Mouse (Mus musculus) embryonic facial prominence, embryonic 10.5 days (tissue): Measurements from ENCODE around the gene Exph5. TPM values are rescaled to one million over a fixed set of nuclear protein-coding genes. Genes with fewer than 3 reads are reported as not detected.

Experiments used
- DNase-seq: peaks from one replicate; pipeline ENCODE4 v3.0.0-alpha.2; 2017; ENCODE audit warnings: low spot score
- H3K27ac ChIP-seq: fragments of 300-500 bp; sonication (generic); replicated peaks from 2 replicates; pipeline ENCODE4 v1.5.1; 2016; ENCODE audit warnings: mild to moderate bottlenecking
- H3K27me3 ChIP-seq: fragments of 300-500 bp; sonication (generic); replicated peaks from 2 replicates; pipeline ENCODE4 v1.6.1; 2016; ENCODE audit warnings: low read depth, mild to moderate bottlenecking; ENCODE audit not compliant: poor library complexity, severe bottlenecking
- H3K36me3 ChIP-seq: fragments of 300-500 bp; sonication (generic); replicated peaks from 2 replicates; pipeline ENCODE4 v1.6.1; 2016; ENCODE audit warnings: mild to moderate bottlenecking, moderate library complexity
- H3K4me1 ChIP-seq: fragments of 300-500 bp; sonication (generic); 2 replicates; pipeline ENCODE4 v1.6.1; 2016
- H3K4me3 ChIP-seq: fragments of 300-500 bp; sonication (generic); 2 replicates; pipeline ENCODE4 v1.5.1; 2016; ENCODE audit warnings: mild to moderate bottlenecking, moderate library complexity
- H3K9me3 ChIP-seq: fragments of 300-500 bp; sonication (generic); 2 replicates; pipeline ENCODE4 v1.6.1; 2016; ENCODE audit warnings: mild to moderate bottlenecking
- WGBS: fragments of 180-500 bp; shearing (Covaris S2); methylation state at CpG from one replicate; pipeline ENCODE4 v1.1.7; 2016; 5-methylcytosine and 5-hydroxymethylcytosine counted together
- polyA plus RNA-seq: library from polyadenylated mRNA; unstranded; fragments of >200 nt; fragmentation: Nextera tagmentation; extraction: Ambion mirVana; gene quantifications from 2 replicates; pipeline ENCODE4 v1.2.1, GENCODE M21; 2016

The Exph5 gene
- polyA plus RNA-seq = 1.7 TPM in 2 replicates

DNA sequence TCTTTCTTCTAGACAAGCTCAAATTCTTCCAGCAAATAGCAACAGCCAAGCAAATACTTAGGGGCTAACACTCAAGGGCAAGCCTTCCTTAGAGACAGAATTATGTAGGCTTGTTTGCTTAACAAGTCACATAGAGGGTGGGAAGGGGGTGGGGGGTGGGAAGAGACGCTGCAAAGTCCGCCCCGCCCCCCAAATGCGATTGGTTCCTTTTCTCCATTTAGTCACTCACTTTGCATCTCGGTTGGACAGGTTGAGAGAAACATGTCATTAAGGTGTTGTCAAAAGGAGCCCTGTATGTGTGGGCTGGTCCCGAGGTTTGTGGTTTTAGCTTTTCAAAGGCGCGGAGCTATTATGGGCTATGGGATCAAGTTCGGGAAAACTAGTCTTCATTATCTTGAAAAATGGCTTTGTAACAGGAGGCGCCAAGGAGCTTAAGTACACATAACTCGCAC, at the start of gene Exph5:
Exph5 (plus strand) TSS at position 402 of the 452 bp plus-strand sequence.
- no peak within 1 kb of the TSS; the same call in 1 of the 2 replicates for H3K27ac ChIP-seq
- DNase-seq = peak; percentile 68
- H3K27me3 ChIP-seq = peaks cover 32% of the 10 kb centered on the region
- H3K4me3 ChIP-seq = peak within 1 kb of the TSS; percentile 53
- H3K9me3 ChIP-seq = no peaks in the 10 kb centered on the region
- H3K36me3 ChIP-seq = no peaks in the 10 kb centered on the region
- peaks cover 12% of the 10 kb centered on the region for H3K4me1 ChIP-seq
- 0% methylated on average over 11 of the region's 11 CpGs for WGBS

DNA sequence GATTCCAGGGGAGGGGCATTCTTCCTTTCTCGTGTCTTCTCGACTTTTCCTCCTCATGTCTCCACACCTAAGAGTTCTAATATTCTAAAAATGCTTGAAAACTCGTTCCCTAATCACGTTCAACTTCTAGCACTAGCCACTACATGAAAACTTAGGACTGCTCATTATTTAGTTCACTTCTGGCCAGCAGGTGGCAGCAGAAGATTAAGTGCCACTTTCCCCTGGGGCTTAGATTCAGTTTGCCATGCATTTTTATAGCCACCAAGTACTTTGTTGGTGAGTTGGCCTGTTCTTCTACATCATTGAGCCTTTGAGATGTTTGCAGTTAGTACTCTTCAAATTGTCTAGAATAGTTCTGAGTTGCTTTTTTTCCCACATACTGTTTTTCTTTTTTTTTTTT, 47.1 kb upstream of the Exph5 start:
- 11% methylated on average over 4 of the region's 4 CpGs for WGBS
- Histone ChIP-seq H3K9me3 (no peaks in the 10 kb centered on the region), H3K4me1 (peaks cover 10% of the 10 kb centered on the region), H3K27me3 (no peaks in the 10 kb centered on the region), H3K27ac (no peak overlapping the region), H3K4me3 (no peak overlapping the region), H3K36me3 (no peaks in the 10 kb centered on the region)
- DNase-seq = peak; percentile 70

DNA sequence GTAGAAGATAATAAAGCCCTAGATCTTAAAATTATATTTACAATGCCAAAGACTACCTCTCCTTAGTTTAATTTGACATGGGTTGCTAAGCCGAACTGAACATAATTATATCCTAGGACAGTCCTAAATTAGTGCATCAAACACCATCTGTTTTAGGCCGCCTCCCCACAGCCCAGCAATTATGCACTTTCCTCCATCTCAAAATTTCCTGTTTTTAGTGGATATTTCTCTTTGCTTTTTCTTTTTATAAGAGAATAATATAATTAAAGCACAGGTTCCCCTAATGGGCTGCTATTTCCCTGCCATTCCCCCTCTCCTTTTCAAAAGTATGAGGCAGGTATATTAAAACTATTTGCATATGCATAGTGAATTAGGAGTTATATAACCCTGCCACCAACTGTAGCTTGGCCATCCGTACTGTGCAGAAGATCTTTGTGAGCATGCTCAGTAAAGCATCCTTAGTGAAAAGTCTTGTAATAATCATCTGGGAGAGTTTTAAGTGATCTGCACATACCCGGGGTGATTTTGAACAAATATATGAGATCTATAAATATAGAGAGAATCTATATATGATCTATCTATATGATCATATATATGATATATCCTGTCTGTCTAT, 44.7 kb upstream of the Exph5 start:
- Histone ChIP-seq H3K4me3 (no peak overlapping the region), H3K36me3 (no peaks in the 10 kb centered on the region), H3K4me1 (peaks cover 10% of the 10 kb centered on the region), H3K27me3 (no peaks in the 10 kb centered on the region), H3K9me3 (no peaks in the 10 kb centered on the region), H3K27ac (no peak overlapping the region)
- 83% methylated on average over 4 of the region's 4 CpGs for WGBS
- no peak for DNase-seq

DNA sequence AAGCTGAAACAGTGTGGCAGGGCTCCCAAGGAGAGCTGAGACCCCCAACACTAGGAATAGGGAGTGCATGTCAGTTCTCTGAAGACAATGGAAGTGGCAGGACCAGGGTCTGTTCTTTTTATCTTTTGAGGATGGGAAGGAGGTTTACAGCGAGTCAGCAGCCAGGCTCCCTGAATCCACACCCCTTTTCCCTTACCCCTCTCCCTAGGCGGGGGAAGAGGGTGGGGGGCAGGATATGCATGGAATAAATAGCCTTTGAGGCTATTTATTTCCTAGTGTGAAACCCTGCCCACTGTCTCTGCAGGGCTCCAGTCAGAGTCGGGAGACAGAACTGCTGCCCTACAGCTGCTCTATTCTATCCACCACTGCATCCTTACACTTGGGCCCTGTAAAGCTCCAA, 43.7 kb upstream of the Exph5 start:
- H3K4me3 ChIP-seq = no peak overlapping the region
- no peaks in the 10 kb centered on the region for H3K36me3 ChIP-seq
- no peaks in the 10 kb centered on the region for H3K27me3 ChIP-seq
- H3K4me1 ChIP-seq = peaks cover 10% of the 10 kb centered on the region
- peak overlapping the region; percentile 55 for H3K27ac ChIP-seq
- H3K9me3 ChIP-seq = no peaks in the 10 kb centered on the region
- WGBS = 4% methylated on average over 3 of the region's 3 CpGs
- DNase-seq = peak; percentile 11

DNA sequence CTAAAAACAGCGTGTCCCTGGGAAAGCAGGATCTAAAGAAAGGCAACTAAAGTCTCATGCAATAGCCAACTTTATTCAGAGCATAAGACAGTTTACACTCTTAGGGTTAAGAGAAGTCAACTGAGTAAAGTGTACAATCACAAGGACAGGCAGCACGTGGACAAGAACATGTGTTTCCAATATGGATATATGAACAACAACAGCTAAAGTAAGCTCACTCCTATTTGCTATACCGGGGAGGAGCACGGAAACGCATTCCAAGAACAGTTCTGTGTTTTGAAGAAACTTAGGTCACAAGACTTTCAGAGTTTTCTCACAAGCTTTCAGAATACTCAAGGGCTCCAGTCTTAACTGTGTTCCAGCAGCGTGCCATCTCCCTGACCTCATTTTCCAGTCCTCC, 43.3 kb upstream of the Exph5 start:
- no peaks in the 10 kb centered on the region for H3K36me3 ChIP-seq
- H3K27ac ChIP-seq = peak overlapping the region; percentile 55
- WGBS = 24% methylated on average over 6 of the region's 6 CpGs
- H3K4me3 ChIP-seq = no peak overlapping the region
- H3K9me3 ChIP-seq = no peaks in the 10 kb centered on the region
- H3K27me3 ChIP-seq = no peaks in the 10 kb centered on the region
- H3K4me1 ChIP-seq = peaks cover 10% of the 10 kb centered on the region
- peak; percentile 12 for DNase-seq

DNA sequence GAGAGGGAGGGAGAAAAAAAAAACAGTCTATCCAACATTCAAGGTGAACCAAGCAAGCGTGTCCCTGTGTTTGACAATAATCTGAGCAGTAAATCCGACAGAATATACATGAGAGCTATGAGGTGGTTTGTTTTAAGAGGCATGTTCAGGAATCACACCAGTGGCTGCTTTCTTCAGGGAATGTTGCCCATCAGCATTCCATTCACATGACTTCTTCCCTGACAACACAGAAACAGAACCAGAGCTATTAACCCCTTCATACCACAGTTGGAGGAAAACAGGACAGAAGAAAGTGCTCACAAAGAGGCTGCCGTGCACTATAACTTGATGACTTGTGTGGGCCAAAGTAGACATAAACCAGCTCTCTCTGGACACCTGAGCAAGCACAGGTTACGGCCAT, 37.1 kb upstream of the Exph5 start:
- Histone ChIP-seq H3K36me3 (no peaks in the 10 kb centered on the region), H3K4me3 (no peak overlapping the region), H3K27ac (no peak overlapping the region), H3K27me3 (no peaks in the 10 kb centered on the region), H3K9me3 (no peaks in the 10 kb centered on the region), H3K4me1 (no peaks in the 10 kb centered on the region)
- no peak for DNase-seq
- 73% methylated on average over 4 of the region's 4 CpGs for WGBS

DNA sequence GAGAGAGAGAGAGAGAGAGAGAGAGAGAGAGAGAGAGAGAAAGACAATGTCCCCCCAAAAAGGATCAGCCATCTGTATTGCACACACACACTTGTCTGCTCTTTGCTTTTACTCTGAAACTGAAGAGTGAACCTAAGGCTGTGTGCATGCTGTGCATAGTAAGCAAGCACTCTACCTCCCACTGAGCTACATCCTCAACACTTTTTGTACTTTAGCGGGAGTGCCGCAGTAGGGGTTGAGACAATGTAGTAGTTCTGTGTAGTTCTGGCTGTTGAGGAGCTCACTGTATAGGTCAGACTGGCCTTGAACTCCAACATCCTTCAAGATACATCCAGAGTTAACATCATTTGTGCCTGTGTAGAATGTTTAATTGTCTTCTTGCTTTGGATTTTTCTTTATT, 35.9 kb upstream of the Exph5 start:
- Histone ChIP-seq H3K36me3 (no peaks in the 10 kb centered on the region), H3K9me3 (no peaks in the 10 kb centered on the region), H3K4me1 (no peaks in the 10 kb centered on the region), H3K27ac (no peak overlapping the region), H3K27me3 (no peaks in the 10 kb centered on the region), H3K4me3 (no peak overlapping the region)
- 61% methylated on average over 2 of the region's 2 CpGs for WGBS
- no peak for DNase-seq

DNA sequence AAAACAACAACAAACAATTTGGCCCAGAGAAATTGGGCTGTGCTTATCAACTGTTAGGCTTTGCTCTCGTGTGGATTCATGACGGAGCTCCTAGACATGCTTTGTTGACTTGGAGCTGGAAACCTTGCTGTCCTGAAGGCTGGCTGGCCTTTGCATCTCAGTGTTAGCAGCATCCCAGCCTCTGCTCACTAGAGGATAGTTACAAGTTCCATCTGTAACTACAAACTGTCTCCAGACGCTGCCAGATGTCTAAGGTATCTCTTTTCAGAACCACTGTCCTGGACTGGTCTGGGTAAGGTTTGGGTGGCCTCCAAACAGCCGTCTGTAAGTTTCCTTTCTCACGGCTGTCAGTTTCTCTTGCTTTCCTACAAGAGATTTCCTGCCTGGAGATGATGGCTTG, 33.4 kb upstream of the Exph5 start:
- Histone ChIP-seq H3K4me1 (peaks cover 6% of the 10 kb centered on the region; the same call in 1 of the 2 replicates), H3K36me3 (no peaks in the 10 kb centered on the region), H3K4me3 (no peak overlapping the region), H3K27me3 (no peaks in the 10 kb centered on the region), H3K27ac (no peak overlapping the region), H3K9me3 (no peaks in the 10 kb centered on the region)
- DNase-seq = no peak
- 75% methylated on average over 5 of the region's 5 CpGs for WGBS

DNA sequence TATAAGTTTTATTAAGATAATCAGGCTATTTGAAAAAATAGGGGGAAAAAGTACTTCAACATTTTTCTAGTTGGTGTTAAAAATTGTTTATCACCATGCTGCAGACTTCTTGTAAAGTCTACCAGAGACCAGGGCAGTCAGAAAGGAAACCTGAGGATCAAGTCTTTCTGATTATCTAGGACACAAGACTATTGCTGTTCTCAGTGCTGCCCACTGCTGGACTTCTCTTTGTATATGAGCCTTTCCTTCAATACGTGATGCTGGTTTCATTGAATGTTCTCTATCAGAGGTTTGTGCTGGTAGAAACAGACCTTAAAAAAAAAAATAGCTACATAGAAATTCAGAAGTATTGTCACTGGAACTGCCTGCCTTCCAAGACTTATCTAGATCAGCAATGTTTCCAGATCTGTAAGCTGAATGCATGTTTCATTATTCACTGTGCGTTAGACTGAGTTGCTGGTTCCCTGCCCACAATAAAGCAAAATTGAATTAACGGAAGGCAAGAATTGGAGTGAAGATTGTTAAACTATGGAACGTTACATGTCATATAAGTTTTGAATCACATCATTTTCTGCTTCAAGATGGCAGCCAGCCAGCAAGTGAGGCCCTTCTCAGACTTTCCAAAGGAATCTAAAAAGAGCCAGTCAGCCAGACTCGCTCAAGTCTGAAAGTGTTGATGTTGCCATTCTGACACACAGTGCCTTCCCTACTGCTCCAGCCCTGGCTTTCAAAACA, 32.6 kb upstream of the Exph5 start:
- H3K4me3 ChIP-seq = no peak overlapping the region
- no peak for DNase-seq
- H3K27me3 ChIP-seq = no peaks in the 10 kb centered on the region
- peaks cover 6% of the 10 kb centered on the region; the same call in 1 of the 2 replicates for H3K4me1 ChIP-seq
- no peaks in the 10 kb centered on the region for H3K9me3 ChIP-seq
- no peak overlapping the region for H3K27ac ChIP-seq
- H3K36me3 ChIP-seq = no peaks in the 10 kb centered on the region
- WGBS = 84% methylated on average over 5 of the region's 5 CpGs

DNA sequence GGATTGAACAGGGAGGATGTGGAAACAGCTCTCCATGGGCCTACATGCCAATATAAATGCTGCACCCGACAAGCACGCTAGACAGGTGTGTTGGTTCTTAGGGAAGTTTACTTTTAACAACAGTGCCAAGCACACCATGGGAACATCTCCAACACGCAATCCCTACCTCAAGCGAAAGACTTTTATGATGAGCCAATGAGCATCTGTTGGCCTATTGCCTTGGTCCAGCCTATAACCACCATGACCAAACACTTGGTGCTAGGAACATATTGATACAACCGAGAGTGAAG, 32.1 kb upstream of the Exph5 start:
- H3K36me3 ChIP-seq = no peaks in the 10 kb centered on the region
- 93% methylated on average over 5 of the region's 5 CpGs for WGBS
- H3K9me3 ChIP-seq = no peaks in the 10 kb centered on the region
- H3K27ac ChIP-seq = no peak overlapping the region
- no peak for DNase-seq
- H3K27me3 ChIP-seq = no peaks in the 10 kb centered on the region
- peaks cover 6% of the 10 kb centered on the region; the same call in 1 of the 2 replicates for H3K4me1 ChIP-seq
- H3K4me3 ChIP-seq = no peak overlapping the region

DNA sequence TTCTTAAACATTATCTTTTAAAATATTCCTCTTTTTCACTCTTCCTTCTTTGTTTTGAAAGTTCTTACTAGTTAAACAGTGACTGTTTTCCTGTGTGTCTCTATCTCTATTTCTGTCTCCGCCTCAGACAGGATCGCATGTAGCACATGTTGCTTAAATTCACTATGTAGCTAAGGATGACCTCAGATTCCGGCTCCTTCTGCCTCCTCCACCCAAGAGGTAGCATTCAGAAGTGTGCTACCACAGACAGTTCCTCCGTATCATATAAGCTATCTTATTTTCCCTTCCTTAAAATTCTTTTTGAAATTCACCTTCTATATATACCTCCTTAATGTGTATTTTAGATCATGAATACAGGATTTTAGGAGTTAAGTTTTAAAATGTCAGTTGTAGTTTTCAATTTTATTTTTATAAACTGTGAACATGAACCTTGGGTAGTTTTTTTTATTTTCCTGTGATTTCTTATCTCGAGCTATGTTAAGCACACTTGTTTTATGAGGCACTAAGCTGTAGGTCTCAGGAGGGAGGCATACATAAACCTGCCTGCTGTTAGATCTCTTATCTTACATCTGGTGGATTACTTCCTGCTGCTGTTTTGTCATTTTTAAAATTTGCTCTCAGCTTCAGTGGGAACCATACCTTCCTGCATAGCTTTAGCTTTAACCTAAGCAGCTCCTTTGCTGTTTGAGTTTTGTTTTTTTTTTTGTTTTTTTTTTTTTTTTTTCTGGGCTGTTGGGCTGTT, 30.0 kb upstream of the Exph5 start:
- Histone ChIP-seq H3K4me1 (peaks cover 11% of the 10 kb centered on the region), H3K9me3 (no peaks in the 10 kb centered on the region), H3K36me3 (no peaks in the 10 kb centered on the region), H3K4me3 (no peak overlapping the region), H3K27ac (no peak overlapping the region), H3K27me3 (no peaks in the 10 kb centered on the region)
- 79% methylated on average over 5 of the region's 5 CpGs for WGBS
- no peak for DNase-seq

DNA sequence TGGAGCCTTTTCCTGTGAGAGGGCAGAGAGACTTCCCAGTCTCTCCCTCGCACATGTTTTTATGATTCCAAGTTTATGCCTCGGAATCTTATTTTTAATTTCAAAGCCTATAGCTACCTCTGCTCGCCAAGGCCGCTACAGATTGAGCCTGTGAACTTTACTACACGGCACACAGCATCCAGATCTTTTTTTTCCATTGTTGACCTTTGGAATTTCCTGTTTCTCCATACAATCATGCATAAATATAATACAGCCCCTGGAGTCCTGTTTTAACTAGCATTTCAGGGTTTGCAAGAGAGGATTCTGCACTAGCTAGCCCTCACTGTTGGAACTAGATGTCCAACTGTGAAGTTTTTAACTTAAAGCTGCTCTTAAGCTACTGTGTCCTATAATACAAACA, 29.3 kb upstream of the Exph5 start:
- WGBS = 71% methylated on average over 5 of the region's 5 CpGs
- Histone ChIP-seq H3K27ac (no peak overlapping the region), H3K36me3 (no peaks in the 10 kb centered on the region), H3K4me3 (no peak overlapping the region), H3K4me1 (peaks cover 11% of the 10 kb centered on the region), H3K27me3 (no peaks in the 10 kb centered on the region), H3K9me3 (no peaks in the 10 kb centered on the region)
- DNase-seq = no peak

DNA sequence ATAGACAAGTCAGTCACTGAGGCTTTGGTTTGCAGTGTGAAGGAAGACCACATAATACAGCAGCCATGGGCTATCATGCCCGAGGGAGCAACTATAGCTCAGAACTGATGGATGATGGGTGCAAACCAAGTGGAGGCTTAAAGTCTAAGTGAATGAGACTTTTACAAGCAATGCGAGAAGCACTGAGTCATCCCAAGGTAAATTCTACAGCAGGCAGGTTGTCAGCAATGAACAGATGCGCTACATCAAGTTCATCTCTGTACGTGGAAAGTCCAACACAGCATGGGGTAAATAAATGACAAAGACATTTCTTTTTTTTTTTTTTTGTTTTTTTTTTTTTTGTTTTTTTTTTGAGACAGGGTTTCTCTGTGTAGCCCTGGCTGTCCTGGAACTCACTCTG, 28.8 kb upstream of the Exph5 start:
- Histone ChIP-seq H3K4me1 (peaks cover 11% of the 10 kb centered on the region), H3K4me3 (no peak overlapping the region), H3K27me3 (no peaks in the 10 kb centered on the region), H3K36me3 (no peaks in the 10 kb centered on the region), H3K9me3 (no peaks in the 10 kb centered on the region), H3K27ac (no peak overlapping the region)
- DNase-seq = no peak
- WGBS = 89% methylated on average over 4 of the region's 4 CpGs
